ENCODE assay signal across 14 mouse cellular contexts in the genomic region with DNA sequence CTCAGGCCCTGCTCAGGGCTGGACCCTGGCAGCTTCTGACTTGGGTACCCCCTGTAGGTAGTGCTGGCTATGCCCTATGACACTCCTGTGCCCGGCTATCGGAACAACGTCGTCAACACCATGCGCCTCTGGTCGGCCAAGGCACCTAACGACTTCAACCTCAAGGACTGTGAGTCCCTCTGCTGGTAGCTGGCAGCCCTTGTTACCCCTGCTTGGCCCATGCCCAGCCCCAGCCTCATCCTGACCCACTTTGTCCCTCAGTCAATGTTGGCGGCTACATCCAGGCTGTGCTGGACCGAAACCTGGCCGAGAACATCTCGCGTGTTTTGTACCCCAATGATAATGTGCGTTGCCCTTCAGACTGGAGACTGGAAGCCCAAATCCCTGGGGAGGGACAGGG. TPM values are rescaled to one million over a fixed set of nuclear protein-coding genes. Genes with fewer than 3 reads are reported as not detected.
A peak's percentile ranks its signal among the peaks of the same experiment; 100 is the strongest.
DNase-seq lines count a peak whose midpoint lies in the region; ATAC-seq and TF ChIP-seq lines count a peak whose summit lies in the region.
"Had no signal": no experiment of that assay in that cellular context is flagged by ENCODE, and none has a peak within 500 bp of the region (broad histone marks: within the 10 kb centered on the region; RNA-seq: fewer than 3 reads in every experiment).

No protein-coding gene starts in this region.

- H3K27me3 ChIP-seq in kidney, postnatal 0 days (ENCODE audit: insufficient read depth, low read length) = no peaks in the 10 kb centered on the region
- H3K27me3 ChIP-seq in midbrain, embryonic 11.5 days (ENCODE audit: control insufficient read depth, insufficient read depth, low read length) = no peaks in the 10 kb centered on the region
- peaks cover 16% of the 10 kb centered on the region for H3K27me3 ChIP-seq in limb, embryonic 10.5 days (ENCODE audit: low read depth, poor library complexity, severe bottlenecking)
- H3K27me3 ChIP-seq: forebrain, embryonic 15.5 days; neural tube, embryonic 15.5 days had no signal

- H3K9me3 ChIP-seq in kidney, postnatal 0 days (replicated peaks; ENCODE audit: low read length) = no peaks in the 10 kb centered on the region
- H3K9me3 ChIP-seq in midbrain, embryonic 11.5 days (ENCODE audit: control insufficient read depth, low read length) = no peaks in the 10 kb centered on the region
- H3K9me3 ChIP-seq in limb, embryonic 10.5 days (replicated peaks) = no peaks in the 10 kb centered on the region
- H3K9me3 ChIP-seq: forebrain, embryonic 15.5 days; neural tube, embryonic 15.5 days had no signal

- H3K36me3 ChIP-seq in kidney, postnatal 0 days (ENCODE audit: insufficient read depth, low read length) = 0 out of 2 replicates have a peak, but pooled peaks cover 3% of the 10 kb centered on the region
- H3K36me3 ChIP-seq in midbrain, embryonic 11.5 days (ENCODE audit: control insufficient read depth, insufficient read depth, low read length) = no peaks in the 10 kb centered on the region
- no peaks in the 10 kb centered on the region for H3K36me3 ChIP-seq in limb, embryonic 10.5 days
- H3K36me3 ChIP-seq: forebrain, embryonic 15.5 days; neural tube, embryonic 15.5 days had no signal

- no peak overlapping the region for H3K4me2 ChIP-seq in kidney, postnatal 0 days (ENCODE audit: low read length)
- no peak overlapping the region for H3K4me2 ChIP-seq in midbrain, embryonic 11.5 days
- H3K4me2 ChIP-seq: forebrain, embryonic 15.5 days; hindbrain, embryonic 14.5 days; neural tube, embryonic 15.5 days had no signal

- H3K4me1 ChIP-seq in kidney, postnatal 0 days (replicated peaks; ENCODE audit: insufficient read depth, low read length) = peaks cover 36% of the 10 kb centered on the region
- peaks cover 19% of the 10 kb centered on the region for H3K4me1 ChIP-seq in midbrain, embryonic 11.5 days (ENCODE audit: control insufficient read depth, insufficient read depth, low read length)
- H3K4me1 ChIP-seq in limb, embryonic 10.5 days = peaks cover 49% of the 10 kb centered on the region

- no peak overlapping the region for H3K27ac ChIP-seq in kidney, postnatal 0 days
- H3K27ac ChIP-seq in midbrain, embryonic 11.5 days (ENCODE audit: low read depth, low read length) = no peak overlapping the region
- H3K27ac ChIP-seq in limb, embryonic 10.5 days = no peak overlapping the region
- H3K27ac ChIP-seq: forebrain, embryonic 15.5 days; hindbrain, embryonic 14.5 days; neural tube, embryonic 15.5 days had no signal

- TF ChIP-seq CTCF in kidney, postnatal 0 days (IDR thresholded peaks at IDR 0.05; ENCODE audit: low read depth) = peak; percentile 39; the same call in 1 of the 2 replicates

- 81% methylated on average over 13 of the region's 13 CpGs for WGBS in kidney, postnatal 0 days
- 86% methylated on average over 13 of the region's 13 CpGs for WGBS in midbrain, embryonic 11.5 days
- 82% methylated on average over 13 of the region's 13 CpGs for WGBS in limb, embryonic 10.5 days

- peak; percentile 76 for DNase-seq in adrenal gland, adult 2 months
- no peak for DNase-seq in adrenal gland, adult 18-20 months (ENCODE audit: low spot score in 2 of 2)
- no peak for DNase-seq in kidney, postnatal 0 days (ENCODE audit: low spot score)
- no peak for DNase-seq in kidney, postnatal 14 days
- peak; percentile 73 for DNase-seq in brain, adult 2 months (ENCODE audit: low read depth, low spot score)
- DNase-seq in heart, adult 9 months (ENCODE audit: low spot score in 2 of 2) = peak; percentile 52 to 60
- no peak for DNase-seq in midbrain, embryonic 11.5 days (ENCODE audit: low spot score, missing footprints)
- no peak for DNase-seq in limb, embryonic 10.5 days (ENCODE audit: low spot score)
- DNase-seq: kidney, postnatal 36 days; lung, adult 18-20 months; midbrain, embryonic 14.5 days had no signal

- no peak for ATAC-seq in kidney, postnatal 0 days (replicated peaks; ENCODE audit: low FRiP score, low read depth)
- ATAC-seq in midbrain, embryonic 11.5 days (ENCODE audit: low FRiP score) = no peak
- ATAC-seq: forebrain, embryonic 15.5 days had no signal

- no peak overlapping the region for H3K9ac ChIP-seq in kidney, postnatal 0 days (ENCODE audit: low read depth, low read length)
- no peak overlapping the region for H3K9ac ChIP-seq in midbrain, embryonic 11.5 days (ENCODE audit: low read length)
- H3K9ac ChIP-seq: forebrain, embryonic 15.5 days; hindbrain, embryonic 14.5 days; neural tube, embryonic 15.5 days had no signal

- H3K4me3 ChIP-seq in kidney, postnatal 0 days (replicated peaks; ENCODE audit: low read depth, low read length) = no peak overlapping the region
- no peak overlapping the region for H3K4me3 ChIP-seq in midbrain, embryonic 11.5 days (ENCODE audit: low read depth, low read length)
- H3K4me3 ChIP-seq in limb, embryonic 10.5 days = no peak overlapping the region
- H3K4me3 ChIP-seq: forebrain, embryonic 15.5 days; neural tube, embryonic 15.5 days had no signal

RNA-seq across cellular contexts. Expression of a gene that starts 3.8 kb away (rescaled TPM):
- 10 to 100 TPM; 48.3 to 94.0 TPM for total RNA-seq in adrenal gland, adult 2 months (2021)
- 97.8 and 115 TPM in 2 replicates for polyA plus RNA-seq in adrenal gland, adult 2 months (2012; rRNA removed)
- total RNA-seq in adrenal gland, adult 18-20 months (2021) = 10 to 100 TPM; 55.0 to 65.0 TPM
- 24.5 and 25.8 TPM in 2 replicates for polyA plus RNA-seq in kidney, postnatal 0 days (2015; fragmentation: Nextera tagmentation; extraction: Ambion mirVana)
- polyA plus RNA-seq in midbrain, embryonic 11.5 days (2014; fragmentation: Nextera tagmentation; extraction: Ambion mirVana) = 0.81 and 1.8 TPM in 2 replicates
- 2.5 and 3.0 TPM in 2 replicates for polyA plus RNA-seq in limb, embryonic 10.5 days (2016; fragmentation: Nextera tagmentation; extraction: Ambion mirVana)

RNA-seq across cellular contexts. Expression of a gene that starts 11.1 kb away (rescaled TPM):
- total RNA-seq in adrenal gland, adult 2 months (2021) = 10 to 100 TPM; 31.4 to 37.0 TPM
- polyA plus RNA-seq in adrenal gland, adult 2 months (2012; rRNA removed) = 79.6 and 84.5 TPM in 2 replicates
- 10 to 100 TPM; 38.0 to 44.8 TPM for total RNA-seq in adrenal gland, adult 18-20 months (2021)
- 97.5 and 116 TPM in 2 replicates for polyA plus RNA-seq in kidney, postnatal 0 days (2015; fragmentation: Nextera tagmentation; extraction: Ambion mirVana)
- polyA plus RNA-seq in midbrain, embryonic 11.5 days (2014; fragmentation: Nextera tagmentation; extraction: Ambion mirVana) = 14.1 and 16.8 TPM in 2 replicates
- 14.6 and 16.7 TPM in 2 replicates for polyA plus RNA-seq in limb, embryonic 10.5 days (2016; fragmentation: Nextera tagmentation; extraction: Ambion mirVana)

RNA-seq across cellular contexts. Expression of a gene that starts 24.5 kb away (rescaled TPM):
- total RNA-seq in adrenal gland, adult 2 months (2021) = 100 to 1,000 TPM; 141 to 286 TPM
- 346 and 350 TPM in 2 replicates for polyA plus RNA-seq in adrenal gland, adult 2 months (2012; rRNA removed)
- 100 to 1,000 TPM; 233 to 277 TPM for total RNA-seq in adrenal gland, adult 18-20 months (2021)
- polyA plus RNA-seq in kidney, postnatal 0 days (2015; fragmentation: Nextera tagmentation; extraction: Ambion mirVana) = 91.1 and 97.2 TPM in 2 replicates
- 186 and 215 TPM in 2 replicates for polyA plus RNA-seq in midbrain, embryonic 11.5 days (2014; fragmentation: Nextera tagmentation; extraction: Ambion mirVana)
- polyA plus RNA-seq in limb, embryonic 10.5 days (2016; fragmentation: Nextera tagmentation; extraction: Ambion mirVana) = 193 and 206 TPM in 2 replicates

RNA-seq across cellular contexts. Expression of a gene that starts 30.5 kb away (rescaled TPM):
- 10 to 100 TPM; 12.1 to 14.0 TPM for total RNA-seq in adrenal gland, adult 2 months (2021)
- 14.3 and 18.1 TPM in 2 replicates for polyA plus RNA-seq in adrenal gland, adult 2 months (2012; rRNA removed)
- total RNA-seq in adrenal gland, adult 18-20 months (2021) = 1 to 10 TPM; 6.8 to 7.4 TPM
- polyA plus RNA-seq in kidney, postnatal 0 days (2015; fragmentation: Nextera tagmentation; extraction: Ambion mirVana) = 5.9 and 6.7 TPM in 2 replicates
- polyA plus RNA-seq in midbrain, embryonic 11.5 days (2014; fragmentation: Nextera tagmentation; extraction: Ambion mirVana) = 9.2 and 9.5 TPM in 2 replicates
- polyA plus RNA-seq in limb, embryonic 10.5 days (2016; fragmentation: Nextera tagmentation; extraction: Ambion mirVana) = 0.78 and 1.5 TPM in 2 replicates

RNA-seq across cellular contexts. Expression of a gene that starts 47.1 kb away (rescaled TPM):
- total RNA-seq in adrenal gland, adult 2 months (2021) = 10 to 100 TPM; 36.1 to 38.5 TPM
- 150 and 161 TPM in 2 replicates for polyA plus RNA-seq in adrenal gland, adult 2 months (2012; rRNA removed)
- 10 to 100 TPM; 31.1 to 40.1 TPM for total RNA-seq in adrenal gland, adult 18-20 months (2021)
- 12.2 and 13.5 TPM in 2 replicates for polyA plus RNA-seq in kidney, postnatal 0 days (2015; fragmentation: Nextera tagmentation; extraction: Ambion mirVana)
- polyA plus RNA-seq in midbrain, embryonic 11.5 days (2014; fragmentation: Nextera tagmentation; extraction: Ambion mirVana) = 6.2 and 8.6 TPM in 2 replicates
- 10.4 and 15.2 TPM in 2 replicates for polyA plus RNA-seq in limb, embryonic 10.5 days (2016; fragmentation: Nextera tagmentation; extraction: Ambion mirVana)

Comparison
In these comparisons a context has a peak if more than half of its experiments do, and no peak if none do; other contexts are left out.
1. DNase-seq: peak in adrenal gland, adult 2 months (single experiment), brain, adult 2 months (single experiment) and heart, adult 9 months (2 of 2); none in adrenal gland, adult 18-20 months (0 of 2), kidney, postnatal 0 days (single experiment), kidney, postnatal 14 days (single experiment), midbrain, embryonic 11.5 days (single experiment) and limb, embryonic 10.5 days (single experiment).